Mouse (Mus musculus) ovary, adult 18-20 months (tissue): Measurements from ENCODE around the gene Igsf3.
A peak's percentile ranks its signal among the peaks of the same experiment; 100 is the strongest.

ENCODE experiments used
- DNase-seq: peaks from one replicate; pipeline ENCODE4 v3.0.0; 2022; ENCODE audit warnings: low spot score, mixed read lengths

The Igsf3 gene

GRCm38 (mm10) chr3:101376538-101377247 is at the start of gene Igsf3:
Igsf3 (plus strand) TSS chr3:101377083.
- DNase-seq = peak; percentile 72

DNA sequence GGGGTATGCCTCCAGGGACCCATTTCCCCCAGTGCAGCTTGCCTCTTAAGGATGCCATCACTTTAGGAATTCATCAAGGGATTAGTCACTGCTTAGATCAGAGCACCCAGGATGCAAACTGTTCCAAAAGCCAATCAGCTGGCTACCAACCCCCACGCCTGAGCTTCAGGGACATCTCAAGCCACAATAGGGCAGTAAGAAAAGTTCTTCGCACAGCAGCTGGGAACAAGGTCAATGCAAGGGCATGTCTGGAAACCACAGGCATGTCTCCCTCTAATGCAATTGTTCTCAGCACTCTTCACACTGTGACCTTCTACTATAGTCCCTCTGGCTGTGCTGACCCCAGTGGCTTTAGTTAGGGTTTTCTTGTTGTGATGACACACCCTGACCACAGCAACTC is 49.6 kb upstream of the Igsf3 start:
- DNase-seq = peak; percentile 12

DNA sequence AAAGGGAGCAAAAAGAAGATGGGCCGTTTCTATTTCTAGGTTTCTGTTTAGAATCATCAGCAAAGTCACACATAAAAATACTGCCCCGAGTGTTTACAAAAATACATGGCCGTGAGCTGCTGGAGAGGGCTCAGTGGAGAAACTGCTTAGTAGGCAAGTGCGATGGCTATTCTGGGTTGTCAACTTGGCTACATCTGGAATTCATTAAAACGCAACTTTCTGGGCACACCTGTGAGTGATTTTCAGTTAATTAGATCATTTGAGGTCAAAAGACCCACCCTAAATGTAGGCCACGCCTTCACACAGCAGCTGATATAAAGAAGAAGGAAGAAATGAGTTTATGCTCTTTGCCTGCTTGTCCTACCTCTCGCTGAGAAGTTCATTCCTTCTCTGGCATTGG is 48.3 kb upstream of the Igsf3 start:
- no peak for DNase-seq

DNA sequence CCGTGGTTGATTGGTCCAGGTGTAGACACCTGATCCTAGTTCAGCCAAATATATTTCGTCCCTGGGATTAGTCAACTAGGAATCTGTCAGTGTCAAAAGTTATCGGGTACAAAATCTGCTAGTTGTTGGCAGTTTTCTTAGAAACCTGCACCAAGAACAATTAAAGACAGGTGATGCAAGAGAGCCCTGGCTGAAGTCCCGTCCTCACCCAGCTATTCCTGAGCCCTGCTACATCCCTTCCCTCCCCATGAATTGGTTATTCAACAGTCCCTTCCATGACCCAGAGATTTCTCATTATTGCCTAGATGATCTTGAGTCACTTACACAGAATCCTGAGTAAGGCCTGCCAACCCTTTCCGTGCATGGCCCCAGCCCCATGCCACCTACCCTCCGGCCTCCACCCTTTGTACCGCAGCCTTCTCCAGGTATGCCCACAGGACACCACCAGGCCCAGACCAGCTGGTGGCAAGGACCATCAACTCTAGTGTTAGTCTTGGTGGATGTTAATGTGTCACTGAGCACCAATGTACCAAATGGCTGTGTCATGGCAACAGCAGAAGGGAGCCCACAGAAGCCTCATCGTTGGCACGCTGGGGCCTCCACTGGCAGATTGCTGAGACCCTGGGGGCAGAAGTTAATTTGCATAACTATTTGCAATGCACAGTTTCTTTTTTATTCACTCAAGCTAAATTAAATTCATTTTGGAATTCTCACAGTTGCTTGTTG is 33.5 kb upstream of the Igsf3 start:
- no peak for DNase-seq

GRCm38 (mm10) chr3:101344246-101344645 is 32.6 kb upstream of the Igsf3 start:
- DNase-seq = no peak

- DNase-seq = no peak
Measured at GRCm38 (mm10) chr3:101345299-101345698, 31.6 kb upstream of the Igsf3 start.

- no peak for DNase-seq
Measured at GRCm38 (mm10) chr3:101346806-101347205, 30.1 kb upstream of the Igsf3 start.

GRCm38 (mm10) chr3:101348501-101349161 is 28.3 kb upstream of the Igsf3 start:
- DNase-seq = no peak

DNA sequence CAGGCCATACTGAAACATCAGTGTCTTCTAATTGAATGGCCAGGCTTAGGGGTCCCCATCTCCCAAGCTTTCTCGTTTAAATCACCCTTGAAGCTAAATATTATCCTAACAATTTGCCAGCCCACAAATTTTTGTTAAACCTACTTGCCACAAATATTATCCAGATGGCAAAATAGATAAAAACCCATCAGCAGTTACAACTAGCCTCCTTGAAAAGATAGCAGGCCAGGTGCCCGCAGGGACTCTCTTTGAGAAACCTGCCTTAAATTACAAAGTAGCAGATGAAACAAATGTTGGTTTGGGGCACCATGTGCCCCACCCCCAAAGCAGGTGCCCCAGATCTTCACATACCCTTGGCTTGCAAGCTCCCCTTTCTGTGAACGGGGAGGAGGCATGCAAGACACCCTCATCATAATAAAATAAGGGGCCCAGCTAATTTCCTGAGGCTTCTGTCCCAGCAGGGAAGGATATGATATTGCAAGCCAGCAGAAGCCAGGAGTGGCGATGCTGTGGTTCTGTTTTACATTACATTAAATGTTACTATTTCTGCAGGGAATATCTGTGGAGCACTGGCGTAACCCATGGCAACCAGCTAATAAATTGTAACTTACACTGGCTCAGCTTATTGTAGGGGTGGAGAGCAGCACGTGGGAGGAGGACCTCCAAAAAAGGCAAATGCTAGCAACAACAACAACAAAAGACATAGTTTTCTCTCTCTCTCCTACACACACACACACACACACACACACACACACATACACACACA is 27.2 kb upstream of the Igsf3 start:
- DNase-seq = no peak

GRCm38 (mm10) chr3:101350406-101350805 is 26.5 kb upstream of the Igsf3 start:
- DNase-seq = no peak

GRCm38 (mm10) chr3:101354490-101354889 is 22.4 kb upstream of the Igsf3 start:
- no peak for DNase-seq

DNA sequence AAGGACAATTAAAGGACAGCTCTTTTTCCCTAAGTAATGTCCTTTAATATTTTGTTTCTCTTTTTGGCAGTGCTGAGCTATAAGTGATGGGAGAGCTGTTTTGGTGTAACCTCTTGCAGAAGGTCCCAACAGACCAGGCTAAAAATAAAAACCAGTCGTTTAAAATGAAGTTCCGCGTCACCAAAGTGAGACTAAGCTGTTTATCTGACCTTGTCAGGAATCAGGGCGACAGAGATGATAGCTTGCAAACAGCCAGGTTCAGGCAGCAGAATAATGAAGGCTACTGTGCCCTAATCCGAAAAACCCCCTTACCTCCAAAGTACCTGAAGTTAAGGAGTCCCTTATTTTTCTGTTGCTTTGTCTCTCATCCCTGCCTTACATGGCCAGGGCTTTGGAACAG is 21.2 kb upstream of the Igsf3 start:
- DNase-seq = no peak

DNA sequence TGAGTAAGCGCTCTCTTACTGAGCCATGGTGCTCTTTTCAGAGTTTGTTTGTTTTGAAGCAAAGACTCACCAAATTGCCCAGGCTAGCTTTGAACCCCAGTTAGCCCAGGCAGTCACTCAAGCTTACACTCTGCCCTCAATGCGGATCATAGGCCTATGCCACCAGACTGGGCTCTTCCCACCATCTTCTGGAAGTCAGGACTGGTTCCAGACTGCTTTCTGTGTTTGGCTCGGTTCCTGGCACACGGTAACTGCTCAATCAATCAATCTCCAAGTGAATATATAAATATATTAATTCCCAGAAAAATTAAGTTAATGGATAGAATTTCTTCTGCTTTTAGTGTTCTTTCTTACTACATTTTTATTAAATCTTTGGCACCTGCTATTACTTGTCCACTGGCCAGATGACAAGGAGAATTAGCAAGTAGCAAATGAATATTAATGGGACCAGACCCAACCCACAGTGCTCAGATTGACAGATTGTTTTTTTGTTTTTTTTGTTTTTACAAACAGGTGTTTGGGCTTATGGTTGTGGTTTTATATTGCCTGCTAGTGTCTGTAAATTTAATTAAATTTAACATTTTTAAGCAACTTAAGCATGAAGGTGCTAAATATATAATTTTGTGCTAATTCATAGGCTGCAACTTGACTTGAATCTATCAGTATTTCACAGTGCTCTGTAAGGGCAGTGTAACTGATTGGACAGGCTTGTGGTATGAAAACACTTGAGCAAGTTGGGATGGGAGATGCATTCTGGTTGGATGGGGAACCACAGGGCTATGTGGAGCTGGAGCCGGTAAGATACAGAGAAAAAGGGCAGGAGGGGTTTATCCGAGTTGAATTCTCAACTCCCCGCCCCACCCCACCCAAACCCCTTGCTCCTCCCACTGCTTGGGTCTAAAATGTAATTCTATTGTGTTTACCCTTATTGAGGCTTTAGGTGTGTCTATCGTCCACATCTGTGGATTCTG is 20.0 kb upstream of the Igsf3 start:
- no peak for DNase-seq

DNA sequence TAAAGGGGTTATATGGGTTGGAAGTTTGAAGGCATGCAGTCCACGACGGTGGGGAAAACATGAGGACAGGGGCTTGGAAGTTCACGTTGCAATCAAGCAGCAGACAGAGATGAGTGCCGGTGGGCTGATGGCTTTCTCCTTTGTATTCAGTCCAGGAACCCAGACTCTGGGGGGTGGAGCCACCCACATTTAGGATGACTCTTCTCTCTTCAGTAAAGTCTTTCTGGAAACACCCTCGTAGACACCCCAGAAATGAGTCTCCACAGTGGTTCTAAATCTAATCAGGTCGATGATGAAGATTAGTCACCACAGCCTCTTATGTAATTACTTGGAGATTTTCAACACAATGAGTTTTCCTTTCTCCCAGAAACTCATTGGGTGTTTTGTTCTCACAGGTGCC is 16.1 kb upstream of the Igsf3 start:
- no peak for DNase-seq

DNA sequence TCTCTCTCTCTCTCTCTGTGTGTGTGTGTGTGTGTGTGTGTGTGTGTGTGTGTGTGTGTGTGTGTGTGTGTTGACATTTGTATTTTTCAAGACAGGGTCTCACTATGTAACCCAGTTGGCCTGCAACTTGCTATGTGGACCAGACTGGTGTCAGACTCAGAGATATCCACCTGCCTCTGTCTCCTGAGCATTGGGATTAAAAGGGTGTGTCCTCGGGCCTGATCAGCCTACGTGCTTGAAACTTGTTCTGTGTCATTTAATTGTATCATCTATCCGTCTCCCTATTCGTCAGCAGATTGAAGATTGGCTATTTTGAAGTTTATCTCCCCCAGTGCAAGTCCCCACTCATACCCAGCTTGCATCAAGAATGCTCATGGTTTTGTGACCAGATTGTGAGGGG is 14.5 kb upstream of the Igsf3 start:
- no peak for DNase-seq

DNA sequence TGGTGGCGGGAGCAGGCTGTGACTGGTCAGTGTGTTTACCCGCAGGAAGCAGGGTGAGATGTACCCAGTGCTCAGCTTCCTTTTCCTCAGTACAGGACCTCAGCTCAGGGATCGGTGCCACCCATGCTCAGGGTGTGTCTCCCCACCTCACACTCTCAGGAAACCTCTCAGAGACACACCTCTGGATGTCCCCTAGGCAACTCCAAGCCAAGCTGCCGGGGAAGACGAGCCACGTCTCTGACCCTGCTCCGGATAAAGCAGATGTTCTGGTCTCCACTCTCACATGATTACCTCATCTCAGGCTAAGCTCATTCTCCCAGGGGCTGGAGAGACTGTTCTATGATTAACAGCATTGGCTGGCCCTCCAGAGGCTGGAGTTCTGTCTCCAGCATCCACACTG is 13.3 kb upstream of the Igsf3 start:
- DNase-seq = no peak

GRCm38 (mm10) chr3:101365081-101365612 is 11.7 kb upstream of the Igsf3 start:
- DNase-seq = no peak

GRCm38 (mm10) chr3:101365911-101366310 is 11.0 kb upstream of the Igsf3 start:
- DNase-seq = no peak

DNA sequence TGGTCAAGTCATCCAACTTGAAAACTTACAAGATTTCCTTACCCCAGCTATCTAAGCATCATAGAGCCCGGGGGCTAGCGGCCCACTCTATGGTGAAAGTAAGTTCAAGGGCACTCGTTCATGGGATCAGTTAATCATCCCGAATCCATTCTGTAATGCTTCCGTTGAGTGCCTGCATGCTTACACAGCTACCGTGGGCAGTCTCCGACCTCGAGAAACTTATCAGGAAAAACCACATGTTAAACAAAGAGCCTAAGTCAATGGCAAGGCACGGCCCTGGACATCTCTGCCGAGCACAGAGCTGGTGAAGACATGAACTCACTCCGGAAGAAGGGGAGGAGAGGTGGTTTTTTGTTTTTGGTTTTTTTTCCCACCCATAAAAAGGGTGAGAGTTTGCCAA is 9.5 kb upstream of the Igsf3 start:
- peak; percentile 53 for DNase-seq

DNA sequence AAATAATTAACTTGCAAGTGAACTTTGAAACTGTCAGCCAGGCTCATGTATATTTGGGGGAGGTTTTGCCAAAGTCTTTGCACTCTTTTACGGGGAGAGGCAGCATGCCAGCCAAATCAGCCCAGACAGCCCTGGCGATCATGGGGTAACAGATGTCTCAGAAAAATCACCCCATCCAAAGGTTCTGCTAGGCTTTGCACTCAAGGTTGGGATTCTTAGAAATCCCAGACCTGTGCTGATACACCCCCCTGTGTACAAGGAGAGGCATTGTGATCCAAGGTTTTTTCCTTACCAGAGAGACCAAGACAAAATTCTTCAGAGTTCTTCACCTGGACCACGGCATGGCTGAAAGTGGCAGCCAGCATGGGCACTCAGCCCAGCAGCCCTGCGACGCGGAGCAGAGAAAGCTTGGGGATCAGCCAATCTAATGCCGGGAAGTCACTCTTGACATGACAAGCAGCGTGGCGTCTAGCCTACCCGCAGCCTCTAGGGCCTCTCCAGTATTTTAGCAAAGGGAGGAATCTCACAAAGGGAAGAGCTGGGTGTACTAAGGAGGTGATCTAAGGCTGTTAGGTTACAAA is 7.5 kb upstream of the Igsf3 start:
- DNase-seq = no peak
